Mouse (Mus musculus) hindbrain, embryonic 11.5 days (tissue): Measurements from ENCODE around the gene Shroom3. TPM values are rescaled to one million over a fixed set of nuclear protein-coding genes. Genes with fewer than 3 reads are reported as not detected.
A peak's percentile ranks its signal among the peaks of the same experiment; 100 is the strongest.

Experiments
- ATAC-seq: fragments of 200-750 bp; cut with Nextera tagmentation; 2 replicates; pipeline ENCODE4 v1.8.0; 2017; ENCODE audit warnings: mild to moderate bottlenecking, moderate TSS enrichment, moderate library complexity; ENCODE audit not compliant: low FRiP score
- DNase-seq: peaks from one replicate; pipeline ENCODE4 v3.0.0-alpha.2; 2015; ENCODE audit warnings: low spot score
- H3K27ac ChIP-seq: fragments of 300-500 bp; sonication (generic); 2 replicates; pipeline ENCODE4 v1.5.1; 2014; ENCODE audit warnings: mild to moderate bottlenecking, low read depth, low read length
- H3K27me3 ChIP-seq: fragments of 300-500 bp; sonication (generic); 2 replicates; pipeline ENCODE4 v1.6.1; 2014; ENCODE audit warnings: mild to moderate bottlenecking, low read length, moderate library complexity, mixed read lengths; ENCODE audit not compliant: control insufficient read depth, insufficient read depth
- H3K36me3 ChIP-seq: fragments of 300-500 bp; sonication (generic); 2 replicates; pipeline ENCODE4 v1.6.1; 2014; ENCODE audit warnings: mild to moderate bottlenecking, low read length, moderate library complexity, mixed read lengths; ENCODE audit not compliant: control insufficient read depth, insufficient read depth
- H3K4me1 ChIP-seq: fragments of 300-500 bp; sonication (generic); replicated peaks from 2 replicates; pipeline ENCODE4 v1.6.1; 2014; ENCODE audit warnings: low read length, mixed read lengths; ENCODE audit not compliant: control insufficient read depth, insufficient read depth
- H3K4me2 ChIP-seq: fragments of 300-500 bp; sonication (generic); replicated peaks from 2 replicates; pipeline ENCODE4 v1.6.1; 2014; ENCODE audit warnings: mild to moderate bottlenecking, low read depth, low read length
- H3K4me3 ChIP-seq: fragments of 300-500 bp; sonication (generic); 2 replicates; pipeline ENCODE4 v1.5.1; 2014; ENCODE audit warnings: low read depth, low read length
- H3K9ac ChIP-seq: fragments of 300-500 bp; sonication (generic); 2 replicates; pipeline ENCODE4 v1.6.1; 2014; ENCODE audit warnings: low read depth, low read length
- H3K9me3 ChIP-seq: fragments of 300-500 bp; sonication (generic); 2 replicates; pipeline ENCODE4 v1.6.1; 2016; ENCODE audit warnings: low read length; ENCODE audit not compliant: control insufficient read depth
- WGBS: fragments of 180-500 bp; shearing (Covaris S2); extraction: QIAGEN DNeasy Blood & Tissue Kit; methylation state at CpG from one replicate; pipeline ENCODE4 v1.1.7; 2014; 5-methylcytosine and 5-hydroxymethylcytosine counted together
- polyA plus RNA-seq: library from polyadenylated mRNA; unstranded; fragments of >200 nt; fragmentation: Nextera tagmentation; extraction: Ambion mirVana; gene quantifications from 2 replicates; pipeline ENCODE4 v1.2.1, GENCODE M21; 2014

Shroom3 gene
- polyA plus RNA-seq, 1 experiment from 2014 or later = 4.8 TPM

DNA sequence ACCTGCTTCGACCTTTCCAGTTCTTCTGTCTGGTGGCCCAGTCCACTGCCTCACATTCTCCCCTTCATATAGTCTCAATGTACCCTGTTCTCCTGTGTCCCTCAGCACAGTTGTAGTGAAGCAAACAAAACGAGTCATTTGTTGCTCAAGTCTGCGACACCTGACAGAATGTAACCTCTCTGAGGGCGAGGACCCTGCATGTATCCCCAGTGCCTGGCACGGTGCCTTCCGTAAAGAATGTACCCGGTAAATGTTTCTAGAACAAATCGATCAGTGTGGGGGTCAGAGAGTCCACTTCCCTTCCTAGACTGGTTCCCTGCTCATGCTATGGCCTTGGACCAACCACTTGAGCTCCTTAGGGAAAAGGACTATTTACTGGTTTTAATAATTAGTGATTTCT is 38.4 kb downstream of the Shroom3 start:
- Histone ChIP-seq H3K9ac (no peak overlapping the region), H3K36me3 (no peaks in the 10 kb centered on the region), H3K4me2 (no peak overlapping the region), H3K9me3 (no peaks in the 10 kb centered on the region), H3K27ac (no peak overlapping the region), H3K27me3 (no peaks in the 10 kb centered on the region), H3K4me1 (no peaks in the 10 kb centered on the region), H3K4me3 (no peak overlapping the region)
- DNase-seq = no peak
- WGBS = 96% methylated on average over 8 of the region's 8 CpGs
- ATAC-seq = no peak

DNA sequence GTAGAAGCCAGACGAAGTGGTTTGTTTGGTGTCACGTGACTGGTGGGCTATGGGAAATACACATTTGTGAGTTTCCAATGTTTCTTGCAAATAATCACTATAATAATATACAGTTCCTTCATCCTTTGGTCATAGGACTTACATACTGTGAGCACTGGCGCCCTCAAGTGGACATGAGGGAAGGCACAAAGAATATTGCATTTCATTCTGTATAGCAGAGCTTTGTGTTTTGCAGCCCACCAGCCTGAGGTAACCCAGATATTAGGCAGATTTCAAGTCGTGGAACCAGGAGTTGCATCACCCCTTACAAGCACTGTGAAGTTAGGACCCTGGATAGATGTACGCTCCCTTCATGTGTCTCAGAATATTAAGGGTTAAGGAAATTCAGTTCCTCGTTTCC is 42.7 kb downstream of the Shroom3 start:
- ATAC-seq = peak; percentile 67
- Histone ChIP-seq H3K4me1 (no peaks in the 10 kb centered on the region), H3K9ac (no peak overlapping the region), H3K36me3 (no peaks in the 10 kb centered on the region), H3K4me2 (no peak overlapping the region), H3K9me3 (no peaks in the 10 kb centered on the region), H3K27ac (no peak overlapping the region), H3K4me3 (no peak overlapping the region), H3K27me3 (no peaks in the 10 kb centered on the region)
- DNase-seq = peak; percentile 86
- WGBS = 29% methylated on average over 6 of the region's 6 CpGs

DNA sequence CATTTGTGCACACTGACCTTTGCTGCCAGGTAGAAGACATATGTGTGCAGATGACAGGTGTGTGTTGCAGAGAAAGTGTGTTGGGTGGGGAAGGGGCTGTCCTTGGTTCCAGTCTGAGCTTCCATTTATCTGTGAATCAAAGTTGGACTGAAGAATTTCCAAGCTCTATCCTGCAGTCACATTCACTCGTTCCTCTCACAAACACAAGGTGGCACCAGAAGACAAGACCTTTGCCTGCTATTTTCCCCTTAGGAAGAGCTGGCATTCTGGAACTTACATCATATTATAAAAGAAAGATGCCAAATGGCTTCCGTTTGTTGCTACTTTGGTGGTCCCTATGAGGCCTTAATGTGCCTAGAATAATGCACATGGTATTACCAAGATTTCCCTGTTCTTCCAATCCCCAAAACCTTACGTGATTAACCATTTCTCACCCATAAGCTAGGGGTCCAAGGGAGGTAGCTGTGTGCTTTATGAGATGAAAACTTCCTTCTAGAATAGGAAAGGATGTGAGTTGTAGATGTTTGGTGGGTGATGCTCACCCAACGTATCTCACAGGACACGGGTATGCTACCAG is 45.1 kb downstream of the Shroom3 start:
- H3K4me1 ChIP-seq = no peaks in the 10 kb centered on the region
- no peak overlapping the region for H3K27ac ChIP-seq
- ATAC-seq (no peak), DNase-seq (peak; percentile 60)
- 54% methylated on average over 5 of the region's 5 CpGs for WGBS
- no peak overlapping the region for H3K4me2 ChIP-seq
- H3K27me3 ChIP-seq = no peaks in the 10 kb centered on the region
- H3K4me3 ChIP-seq = no peak overlapping the region
- H3K36me3 ChIP-seq = no peaks in the 10 kb centered on the region
- H3K9me3 ChIP-seq = no peaks in the 10 kb centered on the region
- no peak overlapping the region for H3K9ac ChIP-seq

DNA sequence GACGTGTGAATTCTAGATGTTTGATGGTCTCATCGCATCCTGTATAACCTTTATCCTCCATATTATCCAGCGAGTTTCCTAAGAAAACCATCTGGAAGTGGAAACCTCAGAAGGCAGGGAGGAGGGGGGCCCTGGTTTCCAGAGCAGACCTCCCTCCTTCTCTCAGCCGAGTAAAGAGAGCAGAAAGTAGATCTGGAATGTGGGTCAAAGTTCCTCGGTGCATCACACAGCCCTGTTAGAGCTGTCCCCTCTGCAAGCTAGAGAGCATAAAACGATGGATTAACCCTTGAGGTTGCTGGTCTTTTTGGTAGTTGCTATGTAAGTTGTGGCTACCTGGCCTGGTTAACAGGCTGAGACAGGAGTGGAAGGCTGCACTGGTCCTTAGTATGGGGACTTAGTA is 46.0 kb downstream of the Shroom3 start:
- no peak for DNase-seq
- ATAC-seq = no peak
- H3K9ac ChIP-seq = no peak overlapping the region
- no peaks in the 10 kb centered on the region for H3K27me3 ChIP-seq
- H3K4me2 ChIP-seq = no peak overlapping the region
- no peak overlapping the region for H3K4me3 ChIP-seq
- H3K27ac ChIP-seq = no peak overlapping the region
- no peaks in the 10 kb centered on the region for H3K9me3 ChIP-seq
- no peaks in the 10 kb centered on the region for H3K4me1 ChIP-seq
- H3K36me3 ChIP-seq = no peaks in the 10 kb centered on the region
- 65% methylated on average over 6 of the region's 6 CpGs for WGBS

GRCm38 (mm10) chr5:92741802-92742201 is 58.6 kb downstream of the Shroom3 start:
- Histone ChIP-seq H3K36me3 (no peaks in the 10 kb centered on the region), H3K4me3 (no peak overlapping the region), H3K9ac (no peak overlapping the region), H3K4me1 (no peaks in the 10 kb centered on the region), H3K9me3 (no peaks in the 10 kb centered on the region), H3K27me3 (no peaks in the 10 kb centered on the region), H3K4me2 (no peak overlapping the region), H3K27ac (no peak overlapping the region)
- WGBS = 81% methylated on average over 3 of the region's 3 CpGs
- ATAC-seq (no peak), DNase-seq (no peak)

DNA sequence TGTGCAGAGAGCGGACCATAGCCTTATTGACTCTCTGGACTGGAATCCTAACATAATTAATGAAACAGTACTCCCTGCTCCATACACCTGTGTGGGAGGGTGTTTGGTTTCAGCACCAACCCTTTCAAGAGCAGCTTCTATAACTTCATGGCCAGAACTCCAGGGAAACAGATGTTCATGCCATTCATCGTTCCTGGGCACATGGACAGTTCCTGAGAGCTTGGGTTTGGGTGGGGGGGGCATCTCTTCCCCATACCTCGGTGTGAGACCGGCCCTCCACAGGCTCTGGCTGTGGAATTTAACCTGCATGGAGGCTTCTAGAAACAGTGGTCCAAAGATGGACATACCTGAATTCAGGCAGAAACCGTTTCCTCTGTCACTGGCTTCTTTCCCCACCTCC is 59.5 kb downstream of the Shroom3 start:
- WGBS = 82% methylated on average over 5 of the region's 5 CpGs
- no peak overlapping the region for H3K4me3 ChIP-seq
- H3K9me3 ChIP-seq = no peaks in the 10 kb centered on the region
- no peaks in the 10 kb centered on the region for H3K27me3 ChIP-seq
- DNase-seq = no peak
- H3K27ac ChIP-seq = no peak overlapping the region
- no peaks in the 10 kb centered on the region for H3K4me1 ChIP-seq
- no peak overlapping the region for H3K4me2 ChIP-seq
- H3K36me3 ChIP-seq = no peaks in the 10 kb centered on the region
- ATAC-seq = no peak
- no peak overlapping the region for H3K9ac ChIP-seq

- H3K9me3 ChIP-seq = no peaks in the 10 kb centered on the region
- H3K4me2 ChIP-seq = no peak overlapping the region
- DNase-seq (no peak), ATAC-seq (no peak)
- no peaks in the 10 kb centered on the region for H3K36me3 ChIP-seq
- WGBS = 86% methylated on average over 8 of the region's 8 CpGs
- H3K9ac ChIP-seq = no peak overlapping the region
- no peak overlapping the region for H3K4me3 ChIP-seq
- H3K27ac ChIP-seq = no peak overlapping the region
- H3K27me3 ChIP-seq = no peaks in the 10 kb centered on the region
- no peaks in the 10 kb centered on the region for H3K4me1 ChIP-seq
Observed at GRCm38 (mm10) chr5:92745390-92746253, 62.4 kb downstream of the Shroom3 start.

DNA sequence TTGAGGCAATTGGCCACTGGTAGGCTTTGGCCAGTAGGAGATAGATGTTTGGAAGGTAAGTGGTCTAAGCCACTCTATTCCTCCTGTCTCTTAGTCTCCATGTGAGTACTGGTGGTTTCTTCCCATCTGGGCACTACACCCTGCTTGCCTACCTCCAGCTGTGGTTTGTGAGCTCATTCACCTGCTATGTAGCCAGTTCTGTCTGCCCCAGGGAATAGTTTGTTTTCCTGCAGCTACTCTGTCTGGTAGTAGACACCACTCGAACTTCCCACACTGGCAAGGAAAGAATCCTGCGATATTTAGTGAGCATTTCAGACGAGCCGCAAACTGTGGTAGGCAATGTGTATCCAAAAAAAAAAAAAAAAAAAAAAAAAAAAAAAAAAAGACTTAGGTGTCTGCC is 68.3 kb downstream of the Shroom3 start:
- no peaks in the 10 kb centered on the region for H3K27me3 ChIP-seq
- no peak overlapping the region for H3K4me3 ChIP-seq
- H3K36me3 ChIP-seq = no peaks in the 10 kb centered on the region
- H3K9me3 ChIP-seq = no peaks in the 10 kb centered on the region
- H3K4me1 ChIP-seq = no peaks in the 10 kb centered on the region
- H3K4me2 ChIP-seq = no peak overlapping the region
- H3K9ac ChIP-seq = no peak overlapping the region
- 88% methylated on average over 4 of the region's 4 CpGs for WGBS
- DNase-seq (no peak), ATAC-seq (no peak)
- no peak overlapping the region for H3K27ac ChIP-seq

GRCm38 (mm10) chr5:92755241-92755775 is 72.1 kb downstream of the Shroom3 start:
- no peak for DNase-seq
- Histone ChIP-seq H3K9ac (no peak overlapping the region), H3K4me3 (no peak overlapping the region), H3K36me3 (no peaks in the 10 kb centered on the region), H3K9me3 (no peaks in the 10 kb centered on the region), H3K4me1 (no peaks in the 10 kb centered on the region), H3K4me2 (no peak overlapping the region), H3K27me3 (no peaks in the 10 kb centered on the region), H3K27ac (no peak overlapping the region)
- no peak for ATAC-seq
- 85% methylated on average over 7 of the region's 7 CpGs for WGBS
